Mouse (Mus musculus) liver, postnatal 0 days (tissue): ENCODE results near the gene Fermt2.

Source experiments
- CTCF ChIP-seq: sonication (generic); IDR thresholded peaks from 2 replicates; pipeline ENCODE4 v1.5.1; 2016; ENCODE audit warnings: antibody characterized with exemption, low read depth
- EP300 ChIP-seq: IDR thresholded peaks from 2 replicates; pipeline ENCODE4 v1.6.1; 2016; ENCODE audit warnings: antibody characterized with exemption, low read depth, mild to moderate bottlenecking

- TF ChIP-seq CTCF, result no peak
- no peak for TF ChIP-seq EP300
Observed at GRCm38 (mm10) chr14:45478977-45479806, 50.7 kb downstream of the Fermt2 start.
